Mouse (Mus musculus) embryonic facial prominence, embryonic 12.5 days (tissue): ENCODE measurements around the gene Rslcan18. TPM values are rescaled to one million over a fixed set of nuclear protein-coding genes. Genes with fewer than 3 reads are reported as not detected.
"Not testable (repeated sequence)": the region's sequence is repeated elsewhere in the genome, so short reads cannot be mapped to it uniquely, and the experiment has no call there.

Experiments
- ATAC-seq: fragments of 200-750 bp; cut with Nextera tagmentation; 2 replicates; pipeline ENCODE4 v1.8.0; 2017; ENCODE audit not compliant: insufficient number of reproducible peaks, insufficient read depth, low FRiP score, low TSS enrichment
- H3K27ac ChIP-seq: fragments of 300-500 bp; sonication (generic); 2 replicates; pipeline ENCODE4 v1.5.1; 2016; ENCODE audit warnings: mild to moderate bottlenecking
- H3K27me3 ChIP-seq: fragments of 300-500 bp; sonication (generic); 2 replicates; pipeline ENCODE4 v1.6.1; 2016; ENCODE audit warnings: mild to moderate bottlenecking, moderate library complexity
- H3K36me3 ChIP-seq: fragments of 300-500 bp; sonication (generic); 2 replicates; pipeline ENCODE4 v1.6.1; 2016; ENCODE audit warnings: mild to moderate bottlenecking
- H3K4me1 ChIP-seq: fragments of 300-500 bp; sonication (generic); 2 replicates; pipeline ENCODE4 v1.6.1; 2016
- H3K4me2 ChIP-seq: fragments of 300-500 bp; sonication (generic); replicated peaks from 2 replicates; pipeline ENCODE4 v1.6.1; 2016; ENCODE audit warnings: mild to moderate bottlenecking, moderate library complexity
- H3K4me3 ChIP-seq: fragments of 300-500 bp; sonication (generic); 2 replicates; pipeline ENCODE4 v1.5.1; 2016; ENCODE audit warnings: mild to moderate bottlenecking
- H3K9ac ChIP-seq: fragments of 300-500 bp; sonication (generic); 2 replicates; pipeline ENCODE4 v1.6.1; 2016; ENCODE audit warnings: mild to moderate bottlenecking, moderate library complexity
- H3K9me3 ChIP-seq: fragments of 300-500 bp; sonication (generic); 2 replicates; pipeline ENCODE4 v1.6.1; 2016; ENCODE audit warnings: mild to moderate bottlenecking, moderate library complexity
- WGBS: fragments of 180-500 bp; shearing (Covaris S2); methylation state at CpG from one replicate; pipeline ENCODE4 v1.1.7; 2016; 5-methylcytosine and 5-hydroxymethylcytosine counted together
- polyA plus RNA-seq: library from polyadenylated mRNA; unstranded; fragments of >200 nt; fragmentation: Nextera tagmentation; extraction: Ambion mirVana; gene quantifications from 2 replicates; pipeline ENCODE4 v1.2.1, GENCODE M21; 2016

Gene Rslcan18
- polyA plus RNA-seq, result 0.24 and 0.32 TPM in 2 replicates

DNA sequence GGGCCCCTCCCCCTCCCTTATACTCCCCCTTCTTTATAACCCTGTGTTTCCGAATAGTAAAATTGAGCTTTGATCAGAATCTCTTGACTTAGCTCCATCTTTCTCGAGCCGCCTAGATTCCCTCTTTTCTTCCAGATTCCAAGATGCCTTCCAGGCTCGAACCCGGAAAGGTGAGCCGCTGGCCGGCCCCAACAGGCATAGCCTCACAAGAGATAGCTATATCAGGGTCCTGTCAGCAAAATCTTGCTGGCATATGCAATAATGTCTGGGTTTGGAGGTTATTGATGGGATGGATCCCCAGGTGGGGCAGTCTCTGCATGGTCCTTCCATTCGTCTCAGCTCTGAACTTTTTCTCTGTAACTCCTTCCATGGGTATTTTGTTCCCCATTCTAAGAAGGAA, at the start of gene Rslcan18:
TSS of gene Rslcan18 (minus strand) at position 101 of the 400 bp plus-strand sequence.
- not testable (repeated sequence) for ATAC-seq, H3K4me2 ChIP-seq, H3K4me1 ChIP-seq, H3K9ac ChIP-seq, H3K9me3 ChIP-seq, H3K27me3 ChIP-seq, H3K4me3 ChIP-seq, H3K36me3 ChIP-seq, H3K27ac ChIP-seq
- 92% methylated on average over 8 of the region's 8 CpGs for WGBS

DNA sequence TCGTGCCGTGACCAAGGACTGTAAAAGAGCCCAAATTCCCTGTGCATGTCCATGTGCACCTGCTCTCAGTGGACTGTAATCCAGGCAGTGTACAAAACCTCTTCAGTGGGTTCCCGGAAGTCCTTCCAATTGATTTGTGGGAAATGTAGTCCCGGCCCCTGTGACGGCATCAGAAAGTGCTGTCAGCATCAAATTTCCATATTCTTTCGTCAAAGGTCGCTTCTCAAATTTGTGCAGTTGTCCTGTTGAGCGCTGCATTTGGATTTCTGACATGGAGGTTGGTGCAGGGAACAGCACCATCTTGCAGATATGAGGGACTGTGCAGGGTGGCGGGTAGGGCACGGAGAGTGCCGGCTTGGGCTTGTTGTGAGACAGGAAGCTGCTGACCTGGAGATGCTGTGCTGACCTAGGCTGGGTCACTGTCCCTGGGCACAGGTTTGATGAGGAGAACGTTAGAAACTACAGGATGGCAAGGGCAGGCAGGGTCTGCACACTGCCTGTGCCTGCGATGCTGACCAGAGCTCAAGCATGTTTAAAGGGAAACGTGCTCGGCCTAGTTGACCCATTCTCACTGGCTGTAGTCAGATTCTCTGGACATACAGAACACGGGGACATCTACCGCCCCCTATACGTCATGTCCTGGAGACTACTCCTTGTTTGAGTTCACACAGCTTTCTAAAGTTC, 12.1 kb upstream of the Rslcan18 start:
- Histone ChIP-seq H3K4me3 (peak overlapping the region; percentile 76), H3K4me1 (no peaks in the 10 kb centered on the region), H3K9ac (peak overlapping the region; percentile 70), H3K27ac (no peak overlapping the region), H3K9me3 (no peaks in the 10 kb centered on the region), H3K4me2 (peak overlapping the region; percentile 73), H3K36me3 (no peaks in the 10 kb centered on the region), H3K27me3 (no peaks in the 10 kb centered on the region)
- peak; percentile 93 for ATAC-seq
- 1% methylated on average over 18 of the region's 18 CpGs for WGBS

- H3K27me3 ChIP-seq, H3K4me3 ChIP-seq, H3K27ac ChIP-seq, H3K4me2 ChIP-seq, H3K4me1 ChIP-seq, ATAC-seq, H3K36me3 ChIP-seq, H3K9me3 ChIP-seq, H3K9ac ChIP-seq: not testable (repeated sequence)
- WGBS, result 74% methylated on average over 10 of the region's 10 CpGs
These were observed 11.4 kb upstream of the Rslcan18 start for GRCm38 (mm10) chr13:67127507-67127906.

GRCm38 (mm10) chr13:67124460-67124859, 8.4 kb upstream of the Rslcan18 start:
- H3K27me3 ChIP-seq, result no peaks in the 10 kb centered on the region
- H3K4me1 ChIP-seq, result no peaks in the 10 kb centered on the region
- no peaks in the 10 kb centered on the region for H3K9me3 ChIP-seq
- 84% methylated on average over 1 of the region's 1 CpGs for WGBS
- no peak overlapping the region for H3K4me3 ChIP-seq
- H3K9ac ChIP-seq, result no peak overlapping the region
- no peak overlapping the region for H3K4me2 ChIP-seq
- no peaks in the 10 kb centered on the region for H3K36me3 ChIP-seq
- no peak for ATAC-seq
- no peak overlapping the region for H3K27ac ChIP-seq

DNA sequence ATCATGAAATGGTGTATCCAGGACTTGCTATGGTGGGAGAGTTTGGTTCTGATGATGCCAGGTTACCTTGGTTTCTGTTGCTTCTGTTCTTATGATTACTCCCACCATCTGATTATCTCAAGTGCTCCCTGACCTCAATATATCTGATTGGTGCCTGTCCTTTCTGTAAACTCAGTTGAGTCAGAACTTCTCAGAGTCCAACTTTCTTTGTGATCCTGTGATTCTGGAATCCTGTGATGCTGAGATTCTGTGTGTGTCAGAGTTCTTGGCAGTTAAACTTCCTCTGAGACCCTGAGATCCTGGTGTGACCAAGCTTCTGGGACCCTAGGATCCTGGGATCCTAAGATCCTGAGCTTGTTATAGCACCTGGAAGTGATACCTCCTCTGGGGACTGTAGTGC, 5.3 kb upstream of the Rslcan18 start, which contains the start of gene Zfp759:
TSS of gene Zfp759 (plus strand) at position 301 of the 400 bp plus-strand sequence.
- not testable (repeated sequence) for H3K27me3 ChIP-seq, H3K4me2 ChIP-seq, H3K36me3 ChIP-seq, H3K4me3 ChIP-seq, H3K9me3 ChIP-seq, ATAC-seq, H3K27ac ChIP-seq, H3K9ac ChIP-seq, H3K4me1 ChIP-seq

DNA sequence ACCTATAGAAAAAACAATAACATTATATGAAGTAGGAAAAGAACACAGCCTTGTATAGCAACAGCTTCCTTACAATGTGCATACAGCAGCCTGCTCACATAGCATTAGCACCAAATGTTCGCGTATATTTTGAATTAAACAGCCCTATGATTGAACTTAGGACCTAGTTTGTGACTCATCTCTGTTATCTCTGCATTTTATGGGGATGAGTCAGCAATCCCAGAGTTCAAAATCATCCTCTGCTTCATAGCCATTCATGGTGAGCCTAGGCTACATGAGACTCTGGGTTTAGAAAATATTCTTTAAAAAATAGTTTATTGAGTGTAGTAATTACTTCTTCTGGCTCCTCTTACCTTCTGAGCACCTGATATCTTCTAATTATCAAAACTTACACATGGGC, 2.8 kb downstream of the Rslcan18 start:
- Histone ChIP-seq H3K27ac (no peak overlapping the region), H3K4me2 (no peak overlapping the region), H3K4me3 (no peak overlapping the region), H3K36me3 (no peaks in the 10 kb centered on the region), H3K4me1 (no peaks in the 10 kb centered on the region), H3K9ac (no peak overlapping the region), H3K27me3 (no peaks in the 10 kb centered on the region), H3K9me3 (no peaks in the 10 kb centered on the region)
- 89% methylated on average over 2 of the region's 2 CpGs for WGBS
- ATAC-seq, result no peak

DNA sequence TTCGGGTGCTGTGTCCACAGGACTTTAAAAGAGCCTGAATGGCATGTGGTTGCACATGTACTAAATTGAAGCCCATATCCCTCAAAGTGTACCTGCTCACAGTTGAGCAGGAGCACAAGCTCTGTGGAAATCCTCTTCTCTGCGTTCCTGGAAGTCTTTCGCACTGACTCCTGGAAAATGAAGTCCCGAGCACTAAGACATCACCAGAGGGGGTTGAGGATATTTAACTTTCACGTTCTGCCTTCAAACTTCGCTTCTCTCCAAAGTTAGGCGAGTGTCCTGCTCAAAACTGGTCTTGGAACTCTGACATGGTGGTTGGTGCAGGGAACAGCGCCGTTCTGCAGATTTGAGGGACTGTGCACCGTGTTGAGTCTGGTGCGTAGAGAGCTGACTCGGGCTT, 4.0 kb downstream of the Rslcan18 start:
- Histone ChIP-seq H3K27ac (no peak overlapping the region), H3K4me3 (no peak overlapping the region), H3K27me3 (no peaks in the 10 kb centered on the region), H3K4me2 (no peak overlapping the region), H3K9ac (no peak overlapping the region), H3K9me3 (no peaks in the 10 kb centered on the region), H3K36me3 (no peaks in the 10 kb centered on the region), H3K4me1 (no peaks in the 10 kb centered on the region)
- 81% methylated on average over 12 of the region's 12 CpGs for WGBS
- ATAC-seq, result no peak

GRCm38 (mm10) chr13:67108821-67109206, 7.2 kb downstream of the Rslcan18 start:
- Histone ChIP-seq H3K4me1 (no peaks in the 10 kb centered on the region), H3K36me3 (peaks cover 9% of the 10 kb centered on the region), H3K9ac (no peak overlapping the region), H3K27me3 (no peaks in the 10 kb centered on the region), H3K27ac (no peak overlapping the region), H3K9me3 (no peaks in the 10 kb centered on the region), H3K4me3 (peak overlapping the region; percentile 61), H3K4me2 (peak overlapping the region; percentile 67)
- WGBS, result 6% methylated on average over 9 of the region's 9 CpGs
- peak; percentile 35; the same call in 1 of the 2 replicates for ATAC-seq

GRCm38 (mm10) chr13:67108194-67108820, 7.8 kb downstream of the Rslcan18 start, which contains the start of gene Gm28557:
TSS of gene Gm28557 (minus strand) at chr13:67108604.
- Histone ChIP-seq H3K4me1 (no peaks in the 10 kb centered on the region), H3K9ac (peak within 1 kb of the TSS; percentile 64), H3K27ac (peak within 1 kb of the TSS; percentile 86), H3K9me3 (no peaks in the 10 kb centered on the region), H3K4me3 (peak within 1 kb of the TSS; percentile 61), H3K27me3 (no peaks in the 10 kb centered on the region), H3K4me2 (peak within 1 kb of the TSS; percentile 67), H3K36me3 (peaks cover 9% of the 10 kb centered on the region)
- WGBS, result under 1% methylated on average over 17 of the region's 17 CpGs
- ATAC-seq, result peak; percentile 94

DNA sequence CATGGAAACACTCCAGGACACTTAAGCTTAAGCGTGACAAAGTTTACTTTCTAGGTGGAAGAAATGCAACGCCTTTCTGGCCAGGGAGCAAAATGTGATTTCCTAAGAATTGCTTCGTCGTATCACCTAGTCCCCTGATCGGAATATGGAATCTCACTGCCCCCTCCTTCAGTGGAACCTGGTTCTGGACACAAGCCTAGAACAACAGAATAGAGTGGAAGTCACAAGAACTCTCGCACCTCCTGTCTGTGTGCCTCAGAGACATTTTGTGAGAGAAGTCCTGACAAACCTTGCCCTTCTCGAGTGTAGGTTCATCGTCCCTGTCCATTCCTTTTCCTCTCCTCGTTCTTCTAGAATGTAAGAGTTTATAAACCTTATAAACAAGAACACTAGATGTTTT, 8.4 kb downstream of the Rslcan18 start:
- Histone ChIP-seq H3K27me3 (no peaks in the 10 kb centered on the region), H3K4me3 (peak overlapping the region; percentile 61), H3K9me3 (no peaks in the 10 kb centered on the region), H3K4me1 (no peaks in the 10 kb centered on the region), H3K36me3 (peaks cover 9% of the 10 kb centered on the region), H3K9ac (peak overlapping the region; percentile 64), H3K27ac (peak overlapping the region; percentile 86), H3K4me2 (peak overlapping the region; percentile 67)
- ATAC-seq, result no peak
- WGBS, result 67% methylated on average over 9 of the region's 9 CpGs

DNA sequence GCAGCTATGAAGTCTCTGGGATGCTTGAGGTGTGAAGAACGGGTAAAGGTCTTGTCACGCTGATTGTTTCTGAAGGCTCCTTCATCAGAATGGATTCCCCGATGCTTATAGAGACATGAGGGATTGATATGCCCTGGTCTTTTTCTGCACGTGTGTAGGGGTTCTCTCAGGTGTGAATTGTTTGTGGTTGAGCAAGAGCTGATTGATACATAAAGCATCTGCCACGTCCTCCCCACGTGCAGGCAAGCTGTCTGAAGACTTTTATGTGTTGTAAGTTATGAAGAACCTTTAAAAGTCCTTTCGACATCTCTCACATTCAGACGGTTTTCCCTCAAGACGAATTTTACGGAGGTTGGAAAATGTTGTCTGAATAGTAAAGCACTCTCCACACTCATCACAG, 18.2 kb downstream of the Rslcan18 start, which contains the start of gene Zfp708:
TSS of gene Zfp708 (minus strand) at position 101 of the 400 bp plus-strand sequence.
- Histone ChIP-seq H3K4me3 (no peak within 1 kb of the TSS), H3K4me1 (no peaks in the 10 kb centered on the region), H3K36me3 (peaks cover 4% of the 10 kb centered on the region; the same call in 1 of the 2 replicates), H3K27ac (no peak within 1 kb of the TSS), H3K4me2 (no peak within 1 kb of the TSS), H3K9ac (no peak within 1 kb of the TSS), H3K27me3 (no peaks in the 10 kb centered on the region), H3K9me3 (no peaks in the 10 kb centered on the region)
- no peak for ATAC-seq
- WGBS, result 90% methylated on average over 10 of the region's 10 CpGs

- Histone ChIP-seq H3K9me3 (no peaks in the 10 kb centered on the region), H3K4me3 (no peak overlapping the region), H3K27ac (no peak overlapping the region), H3K4me2 (no peak overlapping the region), H3K27me3 (no peaks in the 10 kb centered on the region), H3K36me3 (no peaks in the 10 kb centered on the region), H3K9ac (no peak overlapping the region), H3K4me1 (no peaks in the 10 kb centered on the region)
- ATAC-seq, result no peak
- WGBS, result 89% methylated on average over 1 of the region's 1 CpGs
These were observed 25.9 kb downstream of the Rslcan18 start for GRCm38 (mm10) chr13:67090154-67090553.
